Mouse (Mus musculus) adrenal gland, postnatal 36 days (tissue): ENCODE results near the gene Pim2. TPM values are rescaled to one million over a fixed set of nuclear protein-coding genes. Genes with fewer than 3 reads are reported as not detected.
"Not testable (repeated sequence)": the region's sequence is repeated elsewhere in the genome, so short reads cannot be mapped to it uniquely, and the experiment has no call there.

Source experiments
- DNase-seq, 2 experiments: peaks; one replicate each; pipeline ENCODE4 v3.0.0; 2021; ENCODE audit warnings: mixed read lengths in 1 of 2
- total RNA-seq, 2 experiments: library from RNA; stranded (reverse); gene quantifications; 2 replicates each; pipeline ENCODE4 v1.2.3; 2021

The Pim2 gene
- total RNA-seq, 2 experiments from 2014 or later: 8.5 to 9.0 TPM

DNA sequence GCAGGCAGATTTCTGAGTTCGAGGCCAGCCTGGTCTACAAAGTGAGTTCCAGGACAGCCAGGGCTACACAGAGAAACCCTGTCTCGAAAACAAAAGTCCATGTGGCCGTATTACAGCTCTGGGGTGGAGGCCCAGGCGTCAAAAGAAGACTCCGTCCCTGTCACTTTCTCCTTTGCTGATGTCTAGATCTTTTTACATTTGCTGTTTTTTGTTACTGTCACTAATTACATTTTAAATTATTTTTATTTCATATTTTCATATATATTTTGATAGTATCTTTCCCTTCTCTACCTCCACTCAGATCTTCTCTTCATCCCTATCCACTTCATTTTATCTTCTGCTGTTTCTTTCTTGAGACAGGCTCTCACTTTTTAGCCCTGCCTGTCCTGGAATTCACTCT is 29.7 kb downstream of the Pim2 start, which contains the start of gene Gm10491:
Gene Gm10491, minus strand, starts transcription at position 101 of the 400 bp plus-strand sequence.
- DNase-seq: no peak

DNA sequence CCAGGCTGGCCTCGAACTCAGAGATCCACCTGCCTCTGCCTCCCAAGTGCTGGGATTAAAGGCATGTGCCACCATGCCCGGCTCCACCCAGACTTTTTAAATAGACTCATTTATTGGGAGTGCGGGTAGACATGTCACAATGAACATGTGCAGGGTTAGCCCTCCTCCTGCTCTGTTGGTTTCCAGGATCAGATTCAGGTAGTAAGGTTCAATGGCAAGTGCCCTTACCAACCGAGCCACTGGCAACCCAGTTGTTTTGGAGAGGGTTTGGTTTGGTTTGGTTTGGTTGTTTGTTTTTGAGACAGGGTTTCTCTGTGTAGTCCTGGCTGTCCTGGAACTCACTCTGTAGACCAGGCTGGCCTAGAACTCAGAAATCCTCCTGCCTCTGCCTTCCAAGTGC is 31.2 kb downstream of the Pim2 start, which contains the start of gene Gm10490:
Gene Gm10490, plus strand, starts transcription at position 301 of the 400 bp plus-strand sequence.
- DNase-seq: not testable (repeated sequence)

GRCm38 (mm10) chrX:7910473-7910872 is 32.4 kb downstream of the Pim2 start:
- DNase-seq: peak in 1 of 2 experiments; percentile 29

DNA sequence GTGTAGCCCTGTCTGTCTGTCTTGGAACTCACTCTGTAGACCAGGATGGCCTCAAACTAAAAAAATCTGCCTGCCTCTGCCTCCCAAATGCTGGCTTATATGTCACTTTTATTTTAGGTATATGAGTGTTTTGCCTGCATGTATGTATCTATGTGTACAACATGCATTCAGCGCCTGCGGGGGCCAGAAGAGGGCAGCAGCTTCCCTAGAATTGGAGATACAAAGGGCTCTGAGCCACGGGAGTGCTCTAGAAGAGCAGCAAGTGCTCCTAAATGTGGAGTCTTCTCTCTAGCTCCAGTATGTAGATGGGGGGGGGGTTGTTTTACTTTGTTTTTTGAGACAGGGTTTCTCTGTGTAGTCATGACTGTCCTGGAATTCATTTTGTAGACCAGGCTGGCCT is 37.6 kb downstream of the Pim2 start:
- peak; percentile 44 to 46 for DNase-seq

DNA sequence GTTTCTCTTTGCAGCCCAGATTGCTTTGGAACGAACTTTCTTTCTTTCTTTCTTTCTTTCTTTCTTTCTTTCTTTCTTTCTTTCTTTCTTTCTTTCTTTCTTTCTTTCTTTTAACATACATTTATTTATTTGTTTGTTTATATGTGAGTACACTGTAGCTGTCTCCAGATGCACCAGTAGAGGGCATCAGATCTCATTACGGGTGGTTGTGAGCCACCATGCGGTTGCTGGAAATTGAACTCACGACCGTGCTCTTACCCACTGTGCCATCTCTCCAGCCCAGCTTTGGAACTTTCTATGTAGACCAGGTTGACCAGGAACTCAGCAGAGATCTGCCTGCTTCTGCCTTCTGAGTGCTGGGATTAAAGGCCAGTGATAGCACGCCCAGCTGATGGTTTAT is 39.9 kb downstream of the Pim2 start:
- not testable (repeated sequence) for DNase-seq

GRCm38 (mm10) chrX:7919601-7920383 is 41.7 kb downstream of the Pim2 start, which contains the start of gene Pcsk1n:
Pcsk1n (plus strand) TSS chrX:7919822.
- DNase-seq: peak in 1 of 2 experiments; percentile 17

GRCm38 (mm10) chrX:7922032-7922431 is 44.0 kb downstream of the Pim2 start:
- DNase-seq: peak in 1 of 2 experiments; percentile 19

DNA sequence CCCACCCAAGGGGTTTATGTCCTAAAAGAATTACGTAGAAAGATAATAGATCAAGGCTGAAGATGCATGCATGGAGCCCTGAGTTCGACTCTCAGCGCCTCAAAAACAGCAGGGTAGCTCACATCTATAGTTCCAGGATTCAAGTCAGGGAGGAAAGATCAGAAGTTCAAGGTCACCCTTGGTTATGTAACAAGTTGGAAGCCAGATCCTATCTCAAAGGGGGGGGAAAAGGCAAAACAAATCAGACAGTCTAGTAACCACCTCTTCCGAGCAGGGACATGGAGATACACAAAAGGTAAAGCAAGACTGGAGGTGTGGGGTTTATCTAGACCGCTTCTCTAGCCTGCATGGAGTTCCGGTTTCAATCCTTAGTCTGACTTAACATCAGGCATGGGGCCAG is 48.2 kb downstream of the Pim2 start:
- DNase-seq: no peak

GRCm38 (mm10) chrX:7927116-7927515 is 49.1 kb downstream of the Pim2 start:
- DNase-seq: no peak

GRCm38 (mm10) chrX:7928270-7928790 is 50.3 kb downstream of the Pim2 start, which contains the start of gene Eras:
Eras (minus strand) TSS chrX:7928607.
- no peak for DNase-seq

Other genes with a start within 250 kb of the Pim2 start
- gene Syp, start 239.8 kb upstream of the Pim2 start, total RNA-seq: 10 to 100 TPM; 32.8 to 48.6 TPM
- gene Prickle3, start 221.0 kb upstream of the Pim2 start, total RNA-seq: 10 to 100 TPM in 1 of 2 experiments, 1 to 10 TPM in 1; 7.7 to 11.9 TPM
- 10 to 100 TPM; 73.8 to 80.2 TPM for gene Plp2, start 206.9 kb upstream of the Pim2 start, total RNA-seq
- gene Magix, start 197.0 kb upstream of the Pim2 start, total RNA-seq: under 1 TPM; 0.66 to 0.89 TPM
- gene Gpkow, start 181.1 kb upstream of the Pim2 start, total RNA-seq: 10 to 100 TPM; 49.7 to 66.9 TPM
- gene Wdr45, start 163.9 kb upstream of the Pim2 start, total RNA-seq: 10 to 100 TPM; 48.7 to 67.5 TPM
- under 1 TPM in 1 of 2 experiments, not detected in 1; 0.43 TPM for gene Gm45208, start 156.0 kb upstream of the Pim2 start, total RNA-seq
- 10 to 100 TPM; 11.5 to 16.3 TPM for gene Praf2, start 149.8 kb upstream of the Pim2 start, total RNA-seq
- gene Ccdc120, start 127.4 kb upstream of the Pim2 start, total RNA-seq: 1 to 10 TPM; 2.2 to 4.0 TPM
- 10 to 100 TPM; 44.5 to 48.7 TPM for gene Tfe3, start 115.7 kb upstream of the Pim2 start, total RNA-seq
- gene Gripap1, start 88.5 kb upstream of the Pim2 start, total RNA-seq: 10 to 100 TPM; 41.0 to 50.8 TPM
- gene Kcnd1, start 56.0 kb upstream of the Pim2 start, total RNA-seq: under 1 TPM; 0.49 to 0.89 TPM
- 10 to 100 TPM; 59.0 to 63.3 TPM for gene Otud5, start 36.9 kb upstream of the Pim2 start, total RNA-seq
- 10 to 100 TPM; 38.6 to 43.9 TPM for gene Slc35a2, start 5.8 kb downstream of the Pim2 start, total RNA-seq
- 100 to 1,000 TPM; 120 to 121 TPM for gene Pqbp1, start 21.0 kb downstream of the Pim2 start, total RNA-seq
- gene Timm17b, start 21.1 kb downstream of the Pim2 start, total RNA-seq: 100 to 1,000 TPM; 113 to 126 TPM
- not detected for gene Gm10491, start 29.6 kb downstream of the Pim2 start, total RNA-seq
- not detected for gene Gm10490, start 31.3 kb downstream of the Pim2 start, total RNA-seq
- 10 to 100 TPM; 28.0 to 39.7 TPM for gene Pcsk1n, start 41.6 kb downstream of the Pim2 start, total RNA-seq
- gene Eras, start 50.3 kb downstream of the Pim2 start, total RNA-seq: not detected
- gene Hdac6, start 69.6 kb downstream of the Pim2 start, total RNA-seq: 10 to 100 TPM; 16.5 to 17.3 TPM
- under 1 TPM in 1 of 2 experiments, not detected in 1; 0.26 TPM for gene Gata1, start 99.8 kb downstream of the Pim2 start, total RNA-seq
- gene Glod5, start 140.2 kb downstream of the Pim2 start, total RNA-seq: not detected
- 10 to 100 TPM; 11.0 to 15.1 TPM for gene Suv39h1, start 196.5 kb downstream of the Pim2 start, total RNA-seq
- gene Was, start 212.2 kb downstream of the Pim2 start, total RNA-seq: 1 to 10 TPM; 1.7 to 2.3 TPM